Mouse (Mus musculus) ES-Bruce4 (cell line): Measurements from ENCODE around the gene Sbds. TPM values are rescaled to one million over a fixed set of nuclear protein-coding genes. Genes with fewer than 3 reads are reported as not detected.

ENCODE experiments used
- H3K27ac ChIP-seq: 2 replicates; pipeline ENCODE4 v1.5.1; 2012; ENCODE audit warnings: low read length, inconsistent platforms; ENCODE audit not compliant: insufficient read depth
- H3K27me3 ChIP-seq: 2 replicates; pipeline ENCODE4 v1.6.1; 2012; ENCODE audit warnings: mild to moderate bottlenecking, low read length, inconsistent platforms; ENCODE audit not compliant: control insufficient read depth, poor library complexity, insufficient read depth, severe bottlenecking
- H3K36me3 ChIP-seq: 2 replicates; pipeline ENCODE4 v1.6.1; 2012; ENCODE audit warnings: inconsistent platforms, mild to moderate bottlenecking, low read length, moderate library complexity; ENCODE audit not compliant: control insufficient read depth, poor library complexity, insufficient read depth, severe bottlenecking
- H3K4me1 ChIP-seq: one replicate; pipeline ENCODE4 v1.8.1; 2011; ENCODE audit warnings: low read length; ENCODE audit not compliant: control insufficient read depth, insufficient read depth
- H3K4me3 ChIP-seq: 2 replicates; pipeline ENCODE4 v1.5.1; 2011; ENCODE audit warnings: low read depth, mild to moderate bottlenecking, low read length
- H3K9ac ChIP-seq: 2 replicates; pipeline ENCODE4 v1.6.1; 2012; ENCODE audit warnings: low read depth, mild to moderate bottlenecking, inconsistent platforms; ENCODE audit not compliant: poor library complexity, severe bottlenecking
- H3K9me3 ChIP-seq: replicated peaks from 2 replicates; pipeline ENCODE4 v1.6.1; 2012; ENCODE audit warnings: mild to moderate bottlenecking, low read length, inconsistent platforms; ENCODE audit not compliant: control insufficient read depth, poor library complexity, insufficient read depth, severe bottlenecking
- CTCF ChIP-seq: IDR thresholded peaks from one replicate; pipeline ENCODE4 v1.8.1; 2011; ENCODE audit warnings: low read depth, low read length
- EP300 ChIP-seq: IDR thresholded peaks from 2 replicates; pipeline ENCODE4 v1.6.1; 2011; ENCODE audit warnings: low read depth, low read length; ENCODE audit not compliant: insufficient read depth
- POLR2A ChIP-seq: IDR thresholded peaks from one replicate; pipeline ENCODE4 v1.8.1; 2011; ENCODE audit warnings: low read length; ENCODE audit not compliant: insufficient read depth
- polyA plus RNA-seq: library from polyadenylated mRNA; stranded (reverse); fragments of >200 nt; gene quantifications from 2 replicates; pipeline ENCODE4 v1.2.4, GENCODE M21; 2011; ENCODE audit warnings: low read depth; ENCODE audit not compliant: missing spikeins, insufficient read depth, insufficient read length

Gene Sbds
- polyA plus RNA-seq, 1 experiment = 66.8 TPM

- no peak for TF ChIP-seq CTCF
- Histone ChIP-seq H3K36me3 (no peaks in the 10 kb centered on the region), H3K4me3 (no peak overlapping the region), H3K4me1 (no peaks in the 10 kb centered on the region), H3K27me3 (no peaks in the 10 kb centered on the region), H3K9me3 (no peaks in the 10 kb centered on the region), H3K27ac (no peak overlapping the region), H3K9ac (no peak overlapping the region)
Measured at GRCm38 (mm10) chr5:130203948-130204347, 51.4 kb downstream of the Sbds start.

GRCm38 (mm10) chr5:130200233-130201029 is 54.9 kb downstream of the Sbds start:
- Histone ChIP-seq H3K4me1 (peaks cover 4% of the 10 kb centered on the region), H3K27ac (no peak overlapping the region), H3K36me3 (peaks cover 2% of the 10 kb centered on the region; the same call in 1 of the 2 replicates), H3K27me3 (no peaks in the 10 kb centered on the region), H3K9me3 (no peaks in the 10 kb centered on the region), H3K9ac (no peak overlapping the region), H3K4me3 (no peak overlapping the region)
- no peak for TF ChIP-seq CTCF
- TF ChIP-seq POLR2A = no peak
- no peak for TF ChIP-seq EP300

- Histone ChIP-seq H3K9me3 (no peaks in the 10 kb centered on the region), H3K36me3 (peaks cover 2% of the 10 kb centered on the region; the same call in 1 of the 2 replicates), H3K27ac (peak overlapping the region; percentile 77), H3K4me3 (no peak overlapping the region), H3K4me1 (peaks cover 4% of the 10 kb centered on the region), H3K27me3 (no peaks in the 10 kb centered on the region), H3K9ac (no peak overlapping the region)
- TF ChIP-seq EP300 (no peak), CTCF (no peak), POLR2A (no peak)
Measured at GRCm38 (mm10) chr5:130197981-130198380, 57.3 kb downstream of the Sbds start.

GRCm38 (mm10) chr5:130197454-130197853 is 57.9 kb downstream of the Sbds start:
- peaks cover 4% of the 10 kb centered on the region for H3K4me1 ChIP-seq
- H3K4me3 ChIP-seq = no peak overlapping the region
- no peak overlapping the region for H3K9ac ChIP-seq
- H3K27ac ChIP-seq = 0 out of 2 replicates have a peak overlapping the region, but pooled peaks have one; percentile 19
- TF ChIP-seq CTCF (no peak), POLR2A (no peak), EP300 (no peak)
- H3K36me3 ChIP-seq = peaks cover 2% of the 10 kb centered on the region
- H3K27me3 ChIP-seq = no peaks in the 10 kb centered on the region
- H3K9me3 ChIP-seq = no peaks in the 10 kb centered on the region

- no peak overlapping the region for H3K9ac ChIP-seq
- H3K9me3 ChIP-seq = no peaks in the 10 kb centered on the region
- H3K36me3 ChIP-seq = peaks cover 7% of the 10 kb centered on the region
- TF ChIP-seq EP300 (no peak), CTCF (no peak), POLR2A (no peak)
- H3K4me1 ChIP-seq = peaks cover 4% of the 10 kb centered on the region
- no peaks in the 10 kb centered on the region for H3K27me3 ChIP-seq
- no peak overlapping the region for H3K27ac ChIP-seq
- H3K4me3 ChIP-seq = no peak overlapping the region
Measured at GRCm38 (mm10) chr5:130196307-130196706, 59.0 kb downstream of the Sbds start.

Other genes starting within 250 kb of the Sbds start
- 60.7 and 63.4 TPM in 2 replicates for gene Asl, start 226.3 kb downstream of the Sbds start, polyA plus RNA-seq
- gene Crcp, start 226.2 kb downstream of the Sbds start, polyA plus RNA-seq = 25.7 and 30.0 TPM in 2 replicates
- 35.6 and 44.8 TPM in 2 replicates for gene Tpst1, start 182.2 kb downstream of the Sbds start, polyA plus RNA-seq
- gene Kctd7, start 110.7 kb downstream of the Sbds start, polyA plus RNA-seq = 0.97 and 1.8 TPM in 2 replicates
- 29.9 and 34.8 TPM in 2 replicates for gene Rabgef1, start 83.7 kb downstream of the Sbds start, polyA plus RNA-seq
- 60.2 and 63.9 TPM in 2 replicates for gene Tmem248, start 38.4 kb downstream of the Sbds start, polyA plus RNA-seq
- 27.7 and 27.8 TPM in 2 replicates for gene Tyw1, start 89 bp upstream of the Sbds start, polyA plus RNA-seq
- gene Caln1, start 113.9 kb upstream of the Sbds start, polyA plus RNA-seq = 0.28 and 0.32 TPM in 2 replicates
- not detected in 2 replicates for gene A330070K13Rik, start 129.1 kb upstream of the Sbds start, polyA plus RNA-seq